Mouse (Mus musculus): ENCODE results near the gene Ccdc83.

GRCm38 (mm10) chr7:90200251-90200650 lies 65.3 kb downstream of the Ccdc83 start:
- TF ChIP-seq POLR2A (IDR thresholded peaks at IDR 0.05; ENCODE audit: insufficient read depth, low read depth, low read length) (no peak), CTCF (IDR thresholded peaks at IDR 0.05; ENCODE audit: insufficient read depth, low read depth, low read length) (no peak)

Data from olfactory bulb, adult 2 months (tissue).